Mouse (Mus musculus): Measurements from ENCODE around the gene Lypd9. TPM values are rescaled to one million over a fixed set of nuclear protein-coding genes. Genes with fewer than 3 reads are reported as not detected.

The Lypd9 gene
- polyA plus RNA-seq, 1 experiment from 2014 or later = not detected

DNA sequence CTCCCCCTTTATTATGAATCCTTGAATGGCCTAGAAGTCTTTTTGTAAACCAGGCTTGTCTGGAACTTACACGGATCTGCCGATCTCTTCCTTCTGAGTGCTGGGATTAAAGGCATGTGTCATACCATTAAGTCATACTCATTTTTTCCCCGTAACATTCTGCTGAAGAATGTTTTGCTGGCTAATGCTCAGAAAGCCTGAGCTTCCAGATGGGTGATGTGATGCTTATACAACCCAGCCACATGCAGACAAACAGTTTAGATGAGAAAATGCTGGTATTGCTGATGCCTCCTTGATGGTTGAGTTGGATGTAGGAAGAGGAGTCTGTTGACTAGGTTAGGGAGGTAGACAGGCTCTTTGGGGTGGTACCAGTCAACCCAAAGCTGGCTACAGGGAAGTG lies 34.4 kb downstream of the Lypd9 start:
- no peak overlapping the region for H3K9ac ChIP-seq
- H3K4me2 ChIP-seq (replicated peaks) = no peak overlapping the region
- no peaks in the 10 kb centered on the region for H3K9me3 ChIP-seq (ENCODE audit: control insufficient read depth, low read length)
- H3K36me3 ChIP-seq (replicated peaks; ENCODE audit: control insufficient read depth, insufficient read depth) = no peaks in the 10 kb centered on the region
- H3K4me1 ChIP-seq (replicated peaks; ENCODE audit: control insufficient read depth, insufficient read depth, low read length) = no peaks in the 10 kb centered on the region
- WGBS = 78% methylated on average over 3 of the region's 3 CpGs
- DNase-seq (ENCODE audit: low spot score) (no peak), ATAC-seq (ENCODE audit: low FRiP score) (no peak)
- no peak overlapping the region for H3K4me3 ChIP-seq (replicated peaks; ENCODE audit: low read length)
- no peak overlapping the region for H3K27ac ChIP-seq
- H3K27me3 ChIP-seq (ENCODE audit: control insufficient read depth, insufficient read depth, low read length) = no peaks in the 10 kb centered on the region

DNA sequence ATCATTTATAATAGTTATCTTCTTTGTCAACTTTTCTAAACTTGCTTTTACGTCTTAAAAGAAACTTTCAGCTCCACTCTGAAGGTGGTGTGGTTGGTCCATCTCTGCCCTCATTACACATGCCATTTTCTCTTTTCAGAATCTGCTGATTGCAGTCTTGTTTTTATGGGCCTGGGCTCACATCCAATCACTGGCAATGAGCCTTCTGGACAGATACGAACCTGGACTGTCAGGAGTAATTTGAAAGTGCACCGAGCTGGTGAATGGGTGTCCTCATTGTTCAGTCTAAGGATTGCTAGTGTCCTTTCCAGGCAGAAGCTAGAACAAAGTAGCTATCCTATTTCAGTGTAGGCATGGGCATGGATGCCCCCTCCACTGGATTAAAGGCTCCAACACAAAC lies 44.7 kb downstream of the Lypd9 start:
- Histone ChIP-seq H3K36me3 (replicated peaks; ENCODE audit: control insufficient read depth, insufficient read depth) (no peaks in the 10 kb centered on the region), H3K9ac (no peak overlapping the region), H3K27ac (no peak overlapping the region), H3K27me3 (ENCODE audit: control insufficient read depth, insufficient read depth, low read length) (no peaks in the 10 kb centered on the region), H3K9me3 (ENCODE audit: control insufficient read depth, low read length) (no peaks in the 10 kb centered on the region), H3K4me3 (replicated peaks; ENCODE audit: low read length) (no peak overlapping the region), H3K4me1 (replicated peaks; ENCODE audit: control insufficient read depth, insufficient read depth, low read length) (no peaks in the 10 kb centered on the region), H3K4me2 (replicated peaks) (no peak overlapping the region)
- DNase-seq (ENCODE audit: low spot score) = no peak
- no peak for ATAC-seq (ENCODE audit: low FRiP score)
- 71% methylated on average over 3 of the region's 3 CpGs for WGBS

DNA sequence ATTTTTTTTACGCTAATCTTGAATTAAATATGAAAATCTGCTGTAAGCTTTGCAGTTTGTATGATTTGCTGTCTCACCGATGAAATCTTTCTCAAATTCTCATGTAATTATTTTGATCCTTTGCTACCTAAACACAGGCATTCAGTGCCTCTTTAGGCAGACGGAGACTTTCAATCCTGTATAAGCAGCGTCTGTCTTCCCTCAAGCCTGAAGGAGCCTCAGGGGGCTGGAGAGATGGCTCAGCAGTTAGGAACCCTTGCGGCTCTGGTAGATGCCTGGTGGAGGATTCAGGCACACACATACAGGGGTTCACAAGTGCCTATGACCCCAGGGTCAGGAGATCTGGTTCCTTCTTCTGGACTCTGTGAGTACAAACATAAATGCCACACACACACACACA lies 52.1 kb downstream of the Lypd9 start:
- H3K36me3 ChIP-seq (replicated peaks; ENCODE audit: control insufficient read depth, insufficient read depth) = no peaks in the 10 kb centered on the region
- no peak overlapping the region for H3K4me3 ChIP-seq (replicated peaks; ENCODE audit: low read length)
- 0 out of 2 replicates have a peak overlapping the region, but pooled peaks have one; percentile 28 for H3K9ac ChIP-seq
- H3K27me3 ChIP-seq (ENCODE audit: control insufficient read depth, insufficient read depth, low read length) = no peaks in the 10 kb centered on the region
- ATAC-seq (ENCODE audit: low FRiP score) (no peak), DNase-seq (ENCODE audit: low spot score) (no peak)
- no peaks in the 10 kb centered on the region for H3K9me3 ChIP-seq (ENCODE audit: control insufficient read depth, low read length)
- peaks cover 12% of the 10 kb centered on the region; the same call in 1 of the 2 replicates for H3K4me1 ChIP-seq (replicated peaks; ENCODE audit: control insufficient read depth, insufficient read depth, low read length)
- WGBS = 38% methylated on average over 5 of the region's 5 CpGs
- H3K27ac ChIP-seq = peak overlapping the region; percentile 66
- peak overlapping the region; percentile 1; the same call in 1 of the 2 replicates for H3K4me2 ChIP-seq (replicated peaks)

DNA sequence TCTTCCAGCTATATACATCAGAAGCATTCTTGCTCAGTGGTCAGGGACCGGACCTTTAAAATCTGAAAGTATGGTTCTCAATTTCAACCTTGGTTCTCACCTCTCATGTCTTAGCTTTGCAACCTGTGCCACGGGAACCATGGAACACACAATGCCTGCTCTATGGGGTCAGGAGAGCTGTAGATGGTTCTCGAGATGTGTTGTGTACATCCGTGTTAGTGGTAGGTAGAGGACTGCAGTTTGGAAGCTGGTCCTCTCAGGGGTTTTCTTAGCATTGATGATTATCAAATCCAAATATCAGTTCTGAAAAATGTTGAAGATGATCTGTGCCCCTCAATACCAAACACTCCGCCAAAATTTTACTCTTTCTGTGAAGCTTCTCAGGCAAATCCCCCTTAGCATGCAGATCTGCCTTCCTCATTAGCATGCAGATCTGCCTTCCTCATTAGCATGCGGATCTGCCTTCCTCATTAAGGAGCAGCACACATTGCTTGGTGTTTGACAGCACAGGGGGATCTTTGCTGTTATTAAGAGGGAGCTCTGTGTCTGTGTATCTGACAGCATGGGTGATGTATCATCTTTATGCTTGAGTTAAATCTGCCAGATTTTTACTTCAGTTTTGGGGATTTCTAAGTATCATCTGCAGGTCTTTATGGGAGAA lies 52.6 kb downstream of the Lypd9 start:
- DNase-seq (ENCODE audit: low spot score) (peak; percentile 48), ATAC-seq (ENCODE audit: low FRiP score) (peak; percentile 78; the same call in 1 of the 2 replicates)
- 0 out of 2 replicates have a peak overlapping the region, but pooled peaks have one; percentile 28 for H3K9ac ChIP-seq
- no peak overlapping the region for H3K4me3 ChIP-seq (replicated peaks; ENCODE audit: low read length)
- H3K36me3 ChIP-seq (replicated peaks; ENCODE audit: control insufficient read depth, insufficient read depth) = no peaks in the 10 kb centered on the region
- WGBS = 39% methylated on average over 6 of the region's 6 CpGs
- H3K27me3 ChIP-seq (ENCODE audit: control insufficient read depth, insufficient read depth, low read length) = no peaks in the 10 kb centered on the region
- H3K9me3 ChIP-seq (ENCODE audit: control insufficient read depth, low read length) = no peaks in the 10 kb centered on the region
- H3K4me2 ChIP-seq (replicated peaks) = peak overlapping the region; percentile 1; the same call in 1 of the 2 replicates
- H3K4me1 ChIP-seq (replicated peaks; ENCODE audit: control insufficient read depth, insufficient read depth, low read length) = peaks cover 12% of the 10 kb centered on the region; the same call in 1 of the 2 replicates
- H3K27ac ChIP-seq = peak overlapping the region; percentile 66

Other genes starting within 250 kb of the Lypd9 start
- not detected in 2 replicates for gene 4930438A08Rik, start 178.1 kb downstream of the Lypd9 start, polyA plus RNA-seq (2014; fragmentation: Nextera tagmentation; extraction: Ambion mirVana)
- 13.5 and 16.2 TPM in 2 replicates for gene Zfp692, start 145.9 kb downstream of the Lypd9 start, polyA plus RNA-seq (2014; fragmentation: Nextera tagmentation; extraction: Ambion mirVana)
- gene Zfp672, start 122.6 kb downstream of the Lypd9 start, polyA plus RNA-seq (2014; fragmentation: Nextera tagmentation; extraction: Ambion mirVana) = 38.3 and 44.3 TPM in 2 replicates
- 34.3 and 36.5 TPM in 2 replicates for gene Sh3bp5l, start 122.2 kb downstream of the Lypd9 start, polyA plus RNA-seq (2014; fragmentation: Nextera tagmentation; extraction: Ambion mirVana)
- gene Lypd8, start 73.9 kb downstream of the Lypd9 start, polyA plus RNA-seq (2014; fragmentation: Nextera tagmentation; extraction: Ambion mirVana) = not detected in 2 replicates
- gene 1810065E05Rik, start 31.8 kb downstream of the Lypd9 start, polyA plus RNA-seq (2014; fragmentation: Nextera tagmentation; extraction: Ambion mirVana) = not detected in 2 replicates
- gene Gm12253, start 20.4 kb downstream of the Lypd9 start, polyA plus RNA-seq (2014; fragmentation: Nextera tagmentation; extraction: Ambion mirVana) = not detected in 2 replicates
- gene Olfr30, start 9.3 kb upstream of the Lypd9 start, polyA plus RNA-seq (2014; fragmentation: Nextera tagmentation; extraction: Ambion mirVana) = not detected in 2 replicates
- not detected in 2 replicates for gene Olfr332, start 39.6 kb upstream of the Lypd9 start, polyA plus RNA-seq (2014; fragmentation: Nextera tagmentation; extraction: Ambion mirVana)
- gene Olfr331, start 49.6 kb upstream of the Lypd9 start, polyA plus RNA-seq (2014; fragmentation: Nextera tagmentation; extraction: Ambion mirVana) = not detected in 2 replicates
- not detected in 2 replicates for gene Olfr330, start 81.9 kb upstream of the Lypd9 start, polyA plus RNA-seq (2014; fragmentation: Nextera tagmentation; extraction: Ambion mirVana)
- gene Olfr329-ps, start 93.5 kb upstream of the Lypd9 start, polyA plus RNA-seq (2014; fragmentation: Nextera tagmentation; extraction: Ambion mirVana) = 0.12 TPM in 1 of 2 replicates, not detected in the other
- gene Olfr328, start 102.7 kb upstream of the Lypd9 start, polyA plus RNA-seq (2014; fragmentation: Nextera tagmentation; extraction: Ambion mirVana) = 0.12 TPM in 1 of 2 replicates, not detected in the other
- gene Olfr224, start 117.6 kb upstream of the Lypd9 start, polyA plus RNA-seq (2014; fragmentation: Nextera tagmentation; extraction: Ambion mirVana) = not detected in 2 replicates
- not detected in 2 replicates for gene Olfr325, start 124.8 kb upstream of the Lypd9 start, polyA plus RNA-seq (2014; fragmentation: Nextera tagmentation; extraction: Ambion mirVana)
- gene Olfr324, start 142.2 kb upstream of the Lypd9 start, polyA plus RNA-seq (2014; fragmentation: Nextera tagmentation; extraction: Ambion mirVana) = 0.25 TPM in 1 of 2 replicates, not detected in the other
- not detected in 2 replicates for gene 2210407C18Rik, start 163.2 kb upstream of the Lypd9 start, polyA plus RNA-seq (2014; fragmentation: Nextera tagmentation; extraction: Ambion mirVana)
- not detected in 2 replicates for gene Olfr323, start 177.6 kb upstream of the Lypd9 start, polyA plus RNA-seq (2014; fragmentation: Nextera tagmentation; extraction: Ambion mirVana)
- gene Trim58, start 187.5 kb upstream of the Lypd9 start, polyA plus RNA-seq (2014; fragmentation: Nextera tagmentation; extraction: Ambion mirVana) = 0.20 TPM in 1 of 2 replicates, not detected in the other
- gene Olfr322, start 205.9 kb upstream of the Lypd9 start, polyA plus RNA-seq (2014; fragmentation: Nextera tagmentation; extraction: Ambion mirVana) = not detected in 2 replicates
- not detected in 2 replicates for gene Olfr320, start 228.2 kb upstream of the Lypd9 start, polyA plus RNA-seq (2014; fragmentation: Nextera tagmentation; extraction: Ambion mirVana)
- not detected in 2 replicates for gene Olfr319, start 246.2 kb upstream of the Lypd9 start, polyA plus RNA-seq (2014; fragmentation: Nextera tagmentation; extraction: Ambion mirVana)